Comparison of ENCODE assay signal across 13 mouse cellular contexts in genomic region chr19:30162808-30163207, GRCm38 (mm10).
"Had no signal": no experiment of that assay in that cellular context is flagged by ENCODE, and none has a peak within 500 bp of the region (broad histone marks: within the 10 kb centered on the region; RNA-seq: fewer than 3 reads in every experiment).

No protein-coding gene starts in this region.

- H3K27ac ChIP-seq: limb, embryonic 15.5 days; liver, embryonic 15.5 days; midbrain, embryonic 15.5 days; neural tube, embryonic 12.5 days; stomach, embryonic 15.5 days had no signal

- ATAC-seq: intestine, embryonic 16.5 days; midbrain, embryonic 15.5 days had no signal

- H3K27me3 ChIP-seq: limb, embryonic 15.5 days; liver, embryonic 15.5 days; midbrain, embryonic 15.5 days; neural tube, embryonic 12.5 days; stomach, embryonic 15.5 days had no signal

- H3K9ac ChIP-seq: limb, embryonic 15.5 days; liver, embryonic 15.5 days; lung, embryonic 14.5 days; midbrain, embryonic 15.5 days; neural tube, embryonic 12.5 days; stomach, embryonic 15.5 days had no signal

- H3K4me3 ChIP-seq: limb, embryonic 15.5 days; liver, embryonic 15.5 days; midbrain, embryonic 15.5 days; neural tube, embryonic 12.5 days; stomach, embryonic 15.5 days had no signal

- H3K9me3 ChIP-seq: limb, embryonic 15.5 days; liver, embryonic 15.5 days; midbrain, embryonic 15.5 days; neural tube, embryonic 12.5 days; stomach, embryonic 15.5 days had no signal

- H3K36me3 ChIP-seq: limb, embryonic 15.5 days; liver, embryonic 15.5 days; midbrain, embryonic 15.5 days; neural tube, embryonic 12.5 days; stomach, embryonic 15.5 days had no signal

- H3K4me2 ChIP-seq: limb, embryonic 15.5 days; liver, embryonic 15.5 days; lung, embryonic 14.5 days; midbrain, embryonic 11.5 days; midbrain, embryonic 15.5 days; neural tube, embryonic 12.5 days; stomach, embryonic 15.5 days had no signal

- H3K4me1 ChIP-seq: limb, embryonic 15.5 days; midbrain, embryonic 15.5 days; neural tube, embryonic 12.5 days; stomach, embryonic 15.5 days had no signal

- DNase-seq: layer of hippocampus, adult 9-11 months; layer of hippocampus, postnatal 36 days; lung, embryonic 14.5 days; lung, postnatal 10 days; lung, postnatal 4 days; thymus, postnatal 4 days had no signal
